Mouse (Mus musculus): ENCODE results near the gene Zpbp2.

DNA sequence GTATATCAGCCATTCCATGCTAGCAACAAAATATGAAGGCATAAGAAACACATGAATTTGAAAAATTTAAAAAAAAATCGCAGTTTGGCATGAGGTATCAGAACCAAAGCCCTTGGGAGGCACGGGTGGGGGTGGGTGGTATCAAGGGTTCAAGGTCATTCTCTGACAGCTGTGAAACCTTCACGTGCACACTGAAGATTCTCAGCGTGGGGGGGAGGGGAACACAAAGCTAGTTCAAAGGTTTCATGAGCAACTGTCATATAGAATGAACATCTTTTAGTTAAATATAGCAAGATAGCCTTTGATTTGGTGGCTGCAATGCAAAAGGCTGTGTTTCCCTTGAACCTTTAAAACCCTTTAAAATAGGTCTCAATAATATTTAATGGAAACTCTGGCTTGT is 25.8 kb upstream of the Zpbp2 start:
- TF ChIP-seq CTCF (IDR thresholded peaks at IDR 0.05; ENCODE audit: control insufficient read depth, insufficient read depth, insufficient read length): no peak
- no peak for TF ChIP-seq MYOD1 (IDR thresholded peaks at IDR 0.05; ENCODE audit: control insufficient read depth, insufficient read length, low read depth)
- no peak for TF ChIP-seq MAX (IDR thresholded peaks at IDR 0.05)
- TF ChIP-seq USF1 (IDR thresholded peaks at IDR 0.05; ENCODE audit: low read depth): no peak
- TF ChIP-seq MYOG (IDR thresholded peaks at IDR 0.05; ENCODE audit: control insufficient read depth, extremely low read depth, insufficient read length): no peak
- no peak for TF ChIP-seq CEBPB (IDR thresholded peaks at IDR 0.05; ENCODE audit: low read depth)

Data from C2C12 (cell line).